Mouse (Mus musculus): Measurements from ENCODE around the gene Hfe.
"Not testable (repeated sequence)": the region's sequence is repeated elsewhere in the genome, so short reads cannot be mapped to it uniquely, and the experiment has no call there.

The Hfe gene

GRCm38 (mm10) chr13:23724239-23724638 lies 13.6 kb upstream of the Hfe start:
- intact Hi-C loops (cut with DNase I), result no loop called here

GRCm38 (mm10) chr13:23717593-23718245 lies 7.1 kb upstream of the Hfe start:
- intact Hi-C loops (cut with DNase I), result not testable (repeated sequence)

- intact Hi-C loops (cut with DNase I), result no loop called here
Observed at GRCm38 (mm10) chr13:23717176-23717575, 6.5 kb upstream of the Hfe start.

- intact Hi-C loops (cut with DNase I), result no loop called here
Observed at GRCm38 (mm10) chr13:23716261-23717042, 5.8 kb upstream of the Hfe start.

- intact Hi-C loops (cut with DNase I), result no loop called here
Observed at GRCm38 (mm10) chr13:23709714-23710373, 810 bp downstream of the Hfe start.

GRCm38 (mm10) chr13:23708654-23709053 lies 2.0 kb downstream of the Hfe start:
- intact Hi-C loops (cut with DNase I), result no loop called here

- intact Hi-C loops (cut with DNase I), result no loop called here
Observed at GRCm38 (mm10) chr13:23708041-23708440, 2.6 kb downstream of the Hfe start.

- intact Hi-C loops (cut with DNase I), result no loop called here
Observed at GRCm38 (mm10) chr13:23706771-23707170, 3.9 kb downstream of the Hfe start.

GRCm38 (mm10) chr13:23705751-23706356 lies 4.8 kb downstream of the Hfe start:
- intact Hi-C loops (cut with DNase I), result no loop called here

- intact Hi-C loops (cut with DNase I), result not testable (repeated sequence)
Observed at GRCm38 (mm10) chr13:23702801-23703200, 7.9 kb downstream of the Hfe start.

- intact Hi-C loops (cut with DNase I), result no loop called here
Observed at GRCm38 (mm10) chr13:23702220-23702619, 8.4 kb downstream of the Hfe start.

GRCm38 (mm10) chr13:23700786-23701520 lies 9.7 kb downstream of the Hfe start:
- intact Hi-C loops (cut with DNase I), result loop anchor here (1.0 kb wide), 1 partner anchor 33 kb away; no protein-coding TSS in a partner anchor

- intact Hi-C loops (cut with DNase I), result no loop called here
Observed at GRCm38 (mm10) chr13:23699767-23700166, 10.9 kb downstream of the Hfe start.

GRCm38 (mm10) chr13:23698996-23699395 lies 11.7 kb downstream of the Hfe start:
- intact Hi-C loops (cut with DNase I), result loop anchor here (1.0 kb wide), 1 partner anchor 14 kb away; no protein-coding TSS in a partner anchor

GRCm38 (mm10) chr13:23698300-23698693 lies 12.4 kb downstream of the Hfe start, which contains the start of gene Hist1h4c:
Hist1h4c (minus strand) TSS chr13:23698454.
- intact Hi-C loops (cut with DNase I), result loop anchor here (1.0 kb wide), 1 partner anchor 13 kb away; no protein-coding TSS in a partner anchor

- intact Hi-C loops (cut with DNase I), result loop anchor here (1.0 kb wide), 1 partner anchor 12 kb away; no protein-coding TSS in a partner anchor
Observed at GRCm38 (mm10) chr13:23697491-23698299, 13.0 kb downstream of the Hfe start.

GRCm38 (mm10) chr13:23696061-23696474 lies 14.6 kb downstream of the Hfe start:
- intact Hi-C loops (cut with DNase I), result no loop called here

GRCm38 (mm10) chr13:23695514-23695913 lies 15.1 kb downstream of the Hfe start, which contains the start of gene Hist1h1t:
Hist1h1t (plus strand) TSS chr13:23695814.
- intact Hi-C loops (cut with DNase I), result no loop called here

- intact Hi-C loops (cut with DNase I), result no loop called here
Observed at GRCm38 (mm10) chr13:23694956-23695355, 15.7 kb downstream of the Hfe start.

Measured in adrenal gland (tissue).